Mouse (Mus musculus): ENCODE measurements around the gene Akna.

Akna gene

DNA sequence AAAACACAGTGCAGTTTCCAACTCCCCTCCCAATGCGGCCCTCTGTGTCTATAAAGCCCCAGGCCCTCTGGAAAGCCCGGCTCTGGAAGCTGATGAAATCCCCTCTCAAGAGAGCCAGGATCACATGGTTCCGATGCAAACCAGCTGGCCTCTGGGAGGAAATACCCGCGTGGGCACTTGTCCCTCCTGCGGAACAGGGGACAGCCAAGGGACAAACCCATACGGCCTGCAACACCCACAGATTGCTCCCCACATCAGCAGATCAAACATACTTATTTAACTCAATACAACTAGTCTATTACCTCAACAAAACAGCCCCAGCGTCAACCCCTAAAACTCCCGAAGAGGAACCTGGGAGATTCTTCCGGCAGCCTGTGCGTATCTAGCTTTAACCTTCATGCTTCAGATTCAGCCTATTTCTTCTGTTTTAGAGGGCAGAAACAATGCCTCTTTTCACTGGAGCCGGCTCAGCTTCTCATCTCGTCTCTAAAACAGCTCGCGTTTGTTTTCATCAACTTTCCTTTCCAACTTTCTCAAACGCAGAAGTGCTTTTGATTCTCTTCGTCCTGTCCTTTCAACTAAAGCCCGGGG lies 6.3 kb upstream of the Akna start:
- peak; percentile 97 for DNase-seq

- peak; percentile 96 for DNase-seq
Observed at GRCm38 (mm10) chr4:63408649-63409048, 5.5 kb upstream of the Akna start.

DNA sequence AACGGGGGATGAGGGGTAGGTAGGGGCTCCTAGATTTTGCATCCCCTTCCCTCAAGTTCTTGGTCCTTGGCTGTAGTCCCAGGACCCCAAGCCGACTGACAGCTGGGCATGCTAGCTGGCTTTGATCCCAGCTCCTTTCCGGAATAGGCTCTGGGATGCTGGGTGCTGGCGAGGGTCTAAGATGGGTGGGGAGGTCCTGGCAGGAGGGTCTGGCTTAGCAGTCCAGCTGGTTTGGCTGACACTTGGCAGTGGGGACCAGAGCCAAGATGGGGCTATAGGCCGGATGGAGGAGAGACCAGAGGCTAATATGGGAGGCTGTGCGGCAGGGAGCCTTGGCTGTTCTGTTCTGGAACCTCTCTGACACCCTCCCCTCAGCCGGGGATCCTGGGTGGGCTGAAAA lies 5.1 kb upstream of the Akna start:
- peak; percentile 95 for DNase-seq

GRCm38 (mm10) chr4:63405683-63406082 lies 2.5 kb upstream of the Akna start:
- peak; percentile 92 for DNase-seq

DNA sequence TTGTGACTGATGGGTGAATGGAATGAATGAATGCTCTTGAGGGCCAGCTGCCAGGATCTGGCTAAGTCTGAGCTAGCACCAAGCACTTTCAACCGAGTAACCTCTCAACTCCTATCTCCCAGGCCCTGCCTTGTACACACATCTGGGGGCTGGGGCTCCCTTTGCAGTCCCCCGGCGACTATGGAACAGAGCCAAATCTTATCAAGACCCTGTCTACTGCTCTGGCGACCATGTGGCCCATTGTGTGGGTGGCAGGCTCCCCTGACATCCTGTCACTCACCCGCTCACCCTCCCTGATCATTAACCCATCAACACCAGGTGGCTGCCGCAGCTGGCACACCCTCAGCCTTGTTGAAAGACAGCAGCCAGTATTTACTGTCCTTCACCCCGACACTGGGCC lies 1.9 kb upstream of the Akna start:
- peak; percentile 94 for DNase-seq

GRCm38 (mm10) chr4:63404205-63404604 lies 1.1 kb upstream of the Akna start:
- DNase-seq = peak; percentile 96

DNA sequence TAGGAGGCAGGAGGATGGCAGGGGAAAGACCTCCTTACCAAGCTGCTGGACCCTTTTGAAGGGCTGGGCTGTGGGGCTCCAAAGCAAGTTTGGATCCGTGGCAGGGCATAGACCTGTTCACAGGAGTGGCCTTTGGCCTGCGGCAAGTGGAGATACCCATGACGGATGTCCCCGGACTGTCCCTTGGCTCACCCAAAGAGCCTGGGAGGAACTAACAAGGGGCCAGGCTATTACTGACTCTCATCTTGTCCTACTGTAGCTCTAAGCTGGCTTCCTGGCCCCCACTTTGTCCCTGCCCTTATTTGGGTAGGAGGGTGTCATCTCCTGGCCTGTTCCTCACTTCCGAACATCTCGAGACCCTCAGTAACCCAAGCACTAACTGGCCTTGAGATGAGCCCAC lies 596 bp downstream of the Akna start:
- DNase-seq = no peak

DNA sequence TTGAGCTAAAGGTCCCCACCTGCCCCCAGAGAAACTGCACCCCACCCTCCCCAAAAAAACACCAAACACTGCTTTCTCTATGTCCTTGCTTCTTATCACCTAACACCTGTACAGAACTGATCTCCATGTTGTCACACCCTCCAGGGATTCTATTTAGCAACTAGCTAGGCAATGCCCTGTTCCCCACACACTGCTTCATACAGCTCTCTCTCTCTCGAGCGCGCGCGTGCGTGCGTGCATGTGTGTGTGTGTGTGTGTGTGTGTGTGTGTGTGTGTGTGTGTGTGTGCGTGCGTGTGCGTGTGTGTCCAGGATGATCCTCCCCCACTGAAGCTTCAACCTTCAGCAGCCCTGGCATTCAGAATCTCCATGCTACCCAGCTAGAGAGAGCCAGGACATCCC lies 1.1 kb downstream of the Akna start:
- DNase-seq = no peak

- peak; percentile 95 for DNase-seq
Observed at GRCm38 (mm10) chr4:63401620-63402019, 1.5 kb downstream of the Akna start.

DNA sequence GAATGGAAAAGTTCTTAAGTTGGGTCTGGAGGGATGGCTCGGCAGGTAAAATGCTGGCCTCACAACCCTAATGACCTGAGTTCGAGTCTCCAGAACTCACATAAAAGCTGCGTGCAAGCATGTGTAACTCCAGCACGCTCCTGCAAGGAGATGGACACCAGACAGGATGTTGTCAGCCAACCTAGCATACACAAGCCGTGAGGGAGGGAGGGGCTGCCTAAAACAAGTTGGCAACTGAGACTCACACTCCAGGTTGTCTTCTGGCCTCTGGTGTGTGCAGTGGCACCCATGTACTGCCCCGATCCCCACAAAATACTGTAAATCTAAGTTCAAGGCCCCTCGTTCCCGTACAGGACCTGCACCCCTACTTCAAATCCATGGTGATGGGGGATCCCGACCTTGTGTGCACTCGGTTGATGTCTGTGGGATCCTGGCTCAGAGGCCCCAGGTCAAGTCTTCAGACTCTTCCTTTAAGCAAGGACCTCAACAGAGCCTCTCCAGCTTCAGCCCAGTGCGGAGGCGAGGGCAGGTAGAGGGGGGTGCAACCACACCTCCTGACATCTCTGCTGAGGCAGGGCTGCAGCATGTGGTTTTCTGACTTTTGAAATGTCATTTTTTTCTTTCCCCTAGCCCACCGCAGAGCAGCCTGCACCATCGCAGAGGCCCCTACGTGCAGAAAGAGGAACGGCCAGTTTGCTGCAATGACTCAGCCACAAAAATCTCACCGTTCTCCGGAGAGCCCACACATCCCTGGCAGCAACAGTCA lies 2.4 kb downstream of the Akna start:
- DNase-seq = peak; percentile 94

DNA sequence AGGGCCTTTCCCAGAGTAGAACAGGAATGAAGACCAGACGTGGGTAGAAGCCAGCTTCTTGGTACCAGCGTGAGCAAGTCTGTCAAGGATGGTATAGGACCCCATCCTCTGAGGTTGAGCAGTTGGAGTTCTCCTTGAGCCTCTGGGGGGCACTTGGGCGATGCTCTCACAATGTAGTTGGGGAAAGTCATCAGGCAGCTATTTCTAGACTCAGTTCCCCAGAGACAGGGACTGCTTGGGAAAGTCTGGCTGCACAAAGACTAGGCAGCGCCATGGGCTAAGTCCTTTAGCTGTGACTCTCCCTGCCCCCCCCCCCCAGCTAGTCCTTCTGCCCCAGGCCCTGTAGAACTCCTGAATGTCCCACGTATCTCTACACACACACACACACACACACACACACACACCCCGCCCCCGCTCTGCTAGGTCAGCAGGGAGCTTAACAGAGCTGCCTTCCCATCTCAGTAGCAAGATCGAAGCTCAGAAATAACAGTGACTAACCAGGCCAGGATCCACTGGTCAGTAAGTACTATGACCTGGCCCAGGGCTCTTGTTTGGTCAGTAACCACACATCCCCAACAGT lies 3.4 kb downstream of the Akna start:
- peak; percentile 98 for DNase-seq

DNA sequence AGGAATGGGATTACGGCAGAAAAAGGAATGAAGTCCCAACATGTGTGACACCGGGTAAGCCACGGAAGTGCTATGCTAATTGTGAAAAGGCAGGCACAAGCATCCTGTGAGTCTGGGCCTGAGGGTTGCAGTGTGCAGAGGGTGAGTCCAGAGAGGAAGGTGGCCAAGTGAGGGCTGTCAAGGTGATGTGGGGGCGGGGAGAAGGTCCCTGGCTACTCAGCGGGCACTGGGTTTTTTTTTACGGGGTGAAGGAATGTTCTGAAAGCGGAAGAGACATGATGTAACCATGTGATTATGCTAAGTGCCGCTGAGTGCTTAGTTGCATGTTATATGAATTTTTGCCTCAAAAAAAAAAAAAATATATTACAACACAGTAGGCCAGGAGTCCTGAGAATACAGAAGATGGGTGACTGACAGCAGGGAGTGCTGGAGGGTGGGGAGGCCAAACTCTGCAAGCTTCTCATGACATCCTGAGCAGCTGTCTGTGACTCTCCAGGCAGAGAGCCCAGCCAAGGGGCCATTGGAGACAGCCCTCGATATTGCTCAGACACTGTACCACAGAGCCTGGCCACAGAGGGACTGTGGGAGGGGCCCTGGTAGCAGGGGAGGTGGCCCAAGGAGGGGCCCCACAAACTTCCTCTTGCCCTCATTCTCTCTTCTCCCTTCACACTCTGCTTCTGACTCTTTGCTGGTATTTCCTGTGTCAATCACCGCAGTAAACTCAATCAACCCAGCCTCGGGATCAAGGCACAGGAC lies 4.1 kb downstream of the Akna start:
- peak; percentile 98 for DNase-seq

- DNase-seq = peak; percentile 91
Observed at GRCm38 (mm10) chr4:63397981-63398537, 5.1 kb downstream of the Akna start.

GRCm38 (mm10) chr4:63391322-63391721 lies 11.8 kb downstream of the Akna start:
- DNase-seq = no peak

DNA sequence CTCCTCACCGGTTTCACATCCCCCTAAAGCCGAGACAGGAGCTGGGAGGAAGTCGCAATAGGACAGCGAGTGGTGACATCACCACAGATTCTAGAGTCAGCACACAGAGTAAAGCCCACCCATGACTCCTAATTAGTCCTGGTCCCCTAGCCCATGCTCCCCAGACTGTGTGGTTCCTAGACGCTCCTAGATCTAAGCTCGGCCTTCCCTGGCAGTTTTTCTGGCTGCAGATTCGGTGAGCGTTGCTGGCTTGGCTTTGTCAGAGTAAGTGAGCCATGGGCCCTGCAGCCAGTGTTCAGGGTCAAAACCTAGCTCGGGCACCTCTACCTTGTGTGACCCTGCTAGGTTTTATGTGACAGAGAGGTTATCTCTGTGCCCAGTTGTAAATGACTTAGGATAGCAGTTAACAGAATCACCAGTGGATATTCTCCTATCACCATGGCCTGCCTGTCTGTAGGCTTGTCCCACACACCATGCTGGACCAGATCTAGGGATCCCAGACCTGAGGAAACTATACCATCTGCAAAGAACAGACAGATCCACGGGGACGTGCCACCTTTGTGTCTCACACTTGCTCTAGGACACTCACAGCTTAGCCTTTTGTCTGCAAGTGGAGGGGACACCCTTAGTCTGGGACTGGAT lies 13.1 kb downstream of the Akna start:
- DNase-seq = peak; percentile 94

GRCm38 (mm10) chr4:63389121-63389886 lies 13.8 kb downstream of the Akna start:
- peak; percentile 90 for DNase-seq

- DNase-seq = no peak
Observed at GRCm38 (mm10) chr4:63388029-63388428, 15.1 kb downstream of the Akna start.

GRCm38 (mm10) chr4:63385784-63386183 lies 17.4 kb downstream of the Akna start:
- DNase-seq = no peak

- no peak for DNase-seq
Observed at GRCm38 (mm10) chr4:63385253-63385652, 17.9 kb downstream of the Akna start.

DNA sequence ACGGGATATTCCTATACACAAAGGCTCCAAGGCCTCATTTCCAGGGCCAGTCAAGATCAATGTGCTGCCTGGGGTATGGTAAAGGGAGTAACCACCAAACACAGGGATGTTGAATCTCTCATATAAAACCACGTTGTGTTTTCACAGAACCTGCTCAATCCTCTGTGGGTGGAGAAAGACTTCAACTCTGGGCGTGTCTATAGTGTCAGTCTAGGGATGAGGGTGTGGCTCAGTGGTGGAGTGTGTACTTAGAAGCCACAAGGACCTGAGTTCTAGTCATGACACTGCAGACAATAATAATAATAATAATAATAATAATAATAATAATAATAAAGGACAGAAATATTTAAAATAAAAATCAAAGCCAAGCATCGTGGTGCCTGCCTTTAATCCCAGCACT lies 18.9 kb downstream of the Akna start:
- no peak for DNase-seq

GRCm38 (mm10) chr4:63383474-63383873 lies 19.7 kb downstream of the Akna start:
- DNase-seq = no peak
